Mouse (Mus musculus): ENCODE data around the gene Egln1. TPM values are rescaled to one million over a fixed set of nuclear protein-coding genes. Genes with fewer than 3 reads are reported as not detected.
A peak's percentile ranks its signal among the peaks of the same experiment; 100 is the strongest.

Egln1 gene
- polyA plus RNA-seq, 1 experiment from 2014 or later, result 3.2 TPM

DNA sequence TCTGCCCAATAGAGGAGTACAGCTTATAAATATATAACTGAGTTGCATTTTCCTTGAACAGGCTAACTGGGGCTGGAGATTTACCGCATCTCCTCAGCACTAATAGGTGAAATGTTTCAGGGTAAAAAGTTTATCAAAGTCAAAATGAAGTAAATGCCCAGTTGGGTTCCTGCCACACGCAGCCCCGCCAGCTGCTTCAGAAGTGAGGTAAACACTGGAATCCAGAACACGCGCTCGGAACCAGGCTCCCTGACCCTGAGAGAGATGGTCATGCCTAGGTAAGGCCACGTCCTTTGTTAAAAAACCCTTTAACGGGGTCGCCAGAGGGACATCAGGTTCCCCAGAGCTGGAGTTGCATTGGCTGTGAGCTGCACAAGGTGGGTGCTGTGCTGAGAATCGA, 12.4 kb downstream of the Egln1 start:
- TF ChIP-seq CTCF (IDR thresholded peaks at IDR 0.05; ENCODE audit: low read depth), result no peak
- no peak for TF ChIP-seq EP300 (IDR thresholded peaks at IDR 0.05; ENCODE audit: low read depth)
- H3K4me1 ChIP-seq (ENCODE audit: insufficient read depth), result peaks cover 6% of the 10 kb centered on the region; the same call in 1 of the 2 replicates
- DNase-seq, result no peak
- H3K4me3 ChIP-seq (ENCODE audit: low read depth, low read length), result no peak overlapping the region
- H3K9me3 ChIP-seq (ENCODE audit: low read length), result no peaks in the 10 kb centered on the region
- no peak overlapping the region for H3K27ac ChIP-seq (ENCODE audit: low read depth)
- 88% methylated on average over 10 of the region's 10 CpGs for WGBS (ENCODE audit: insufficient replicate concordance)
- H3K27me3 ChIP-seq (ENCODE audit: insufficient read depth, low read length), result no peaks in the 10 kb centered on the region
- H3K9ac ChIP-seq (replicated peaks), result no peak overlapping the region
- H3K36me3 ChIP-seq (replicated peaks; ENCODE audit: insufficient read depth, low read length), result peaks cover 4% of the 10 kb centered on the region; the same call in 1 of the 2 replicates
- no peak overlapping the region for H3K4me2 ChIP-seq (ENCODE audit: low read depth, low read length)
- ATAC-seq, result no peak

DNA sequence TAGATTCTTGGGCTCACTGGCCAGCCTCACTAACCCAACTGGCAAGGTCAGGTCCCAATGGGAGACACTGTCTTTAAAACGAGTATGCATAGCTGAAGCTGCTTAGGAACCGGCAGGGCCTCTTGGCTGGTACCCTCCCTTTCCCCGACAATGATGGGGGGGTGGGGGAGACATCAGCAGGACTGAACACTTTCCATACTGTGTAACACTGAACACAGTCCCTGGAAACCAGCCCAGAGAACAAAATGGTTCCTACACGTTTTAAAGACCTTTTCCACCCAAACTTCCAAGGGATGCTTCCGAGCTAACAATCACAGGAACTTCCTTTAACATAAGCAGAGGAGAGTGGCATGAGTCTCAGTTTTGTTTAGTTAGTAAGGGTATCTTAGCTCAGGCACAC, 14.0 kb downstream of the Egln1 start:
- H3K4me2 ChIP-seq (ENCODE audit: low read depth, low read length), result no peak overlapping the region
- ATAC-seq, result no peak
- 87% methylated on average over 5 of the region's 5 CpGs for WGBS (ENCODE audit: insufficient replicate concordance)

DNA sequence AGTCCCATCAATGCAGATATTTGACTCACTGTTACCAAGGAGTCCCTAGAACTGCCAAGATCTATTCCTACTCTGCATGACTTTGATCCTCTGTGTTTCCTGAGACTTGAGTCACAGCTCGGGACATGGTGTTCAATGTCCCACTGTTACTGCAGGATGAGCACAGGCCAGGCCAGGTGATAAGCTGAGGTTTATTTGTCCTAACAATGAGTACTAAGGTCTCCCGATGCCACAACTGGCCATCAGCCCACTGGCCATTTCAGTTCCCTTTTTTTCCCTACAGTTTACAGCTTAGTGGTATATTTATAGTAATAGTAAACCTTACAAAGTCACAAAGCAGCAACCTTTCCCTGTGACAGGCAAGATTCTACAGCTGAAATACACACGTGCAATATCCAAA, 16.7 kb downstream of the Egln1 start:
- no peak for TF ChIP-seq EP300 (IDR thresholded peaks at IDR 0.05; ENCODE audit: low read depth)
- no peak for TF ChIP-seq CTCF (IDR thresholded peaks at IDR 0.05; ENCODE audit: low read depth)
- ATAC-seq, result no peak
- WGBS (ENCODE audit: insufficient replicate concordance), result 41% methylated on average over 3 of the region's 3 CpGs

More for the DNA sequence above, 14.0 kb downstream of the Egln1 start:
- DNase-seq, result no peak
- Histone ChIP-seq H3K9ac (replicated peaks) (no peak overlapping the region), H3K4me1 (ENCODE audit: insufficient read depth) (peaks cover 9% of the 10 kb centered on the region), H3K27me3 (ENCODE audit: insufficient read depth, low read length) (no peaks in the 10 kb centered on the region), H3K36me3 (replicated peaks; ENCODE audit: insufficient read depth, low read length) (peaks cover 4% of the 10 kb centered on the region; the same call in 1 of the 2 replicates), H3K4me3 (ENCODE audit: low read depth, low read length) (no peak overlapping the region), H3K9me3 (ENCODE audit: low read length) (no peaks in the 10 kb centered on the region), H3K27ac (ENCODE audit: low read depth) (no peak overlapping the region)
- TF ChIP-seq EP300 (IDR thresholded peaks at IDR 0.05; ENCODE audit: low read depth) (no peak), CTCF (IDR thresholded peaks at IDR 0.05; ENCODE audit: low read depth) (no peak)

DNA sequence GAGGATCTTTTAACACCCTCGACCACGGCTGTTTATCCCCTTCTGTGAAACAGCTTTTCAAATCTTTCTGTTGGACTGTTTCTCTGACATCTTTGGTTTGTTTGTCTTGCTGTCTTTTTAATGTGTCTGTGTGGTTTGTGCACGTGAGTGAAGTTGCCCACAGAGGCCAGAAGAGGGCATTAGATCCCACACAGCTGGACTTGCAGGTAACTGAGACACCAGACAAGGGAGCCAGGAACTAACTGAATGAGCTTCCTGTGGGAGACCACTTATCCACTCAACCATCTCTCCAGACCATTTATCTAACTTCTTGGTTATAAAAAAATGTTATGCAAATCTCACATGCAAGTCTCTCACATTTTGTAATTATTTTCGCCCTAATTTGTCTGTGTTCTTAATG, 18.5 kb downstream of the Egln1 start:
- Histone ChIP-seq H3K27me3 (ENCODE audit: insufficient read depth, low read length) (no peaks in the 10 kb centered on the region), H3K4me1 (ENCODE audit: insufficient read depth) (peaks cover 34% of the 10 kb centered on the region), H3K4me2 (ENCODE audit: low read depth, low read length) (no peak overlapping the region), H3K36me3 (replicated peaks; ENCODE audit: insufficient read depth, low read length) (no peaks in the 10 kb centered on the region), H3K4me3 (ENCODE audit: low read depth, low read length) (no peak overlapping the region), H3K9me3 (ENCODE audit: low read length) (no peaks in the 10 kb centered on the region), H3K9ac (replicated peaks) (no peak overlapping the region), H3K27ac (ENCODE audit: low read depth) (no peak overlapping the region)
- no peak for ATAC-seq
- DNase-seq, result no peak
- TF ChIP-seq CTCF (IDR thresholded peaks at IDR 0.05; ENCODE audit: low read depth) (peak; percentile 27), EP300 (IDR thresholded peaks at IDR 0.05; ENCODE audit: low read depth) (no peak)
- 90% methylated on average over 4 of the region's 4 CpGs for WGBS (ENCODE audit: insufficient replicate concordance)

More for the DNA sequence above, 16.7 kb downstream of the Egln1 start:
- Histone ChIP-seq H3K4me2 (ENCODE audit: low read depth, low read length) (no peak overlapping the region), H3K4me1 (ENCODE audit: insufficient read depth) (peaks cover 16% of the 10 kb centered on the region), H3K27me3 (ENCODE audit: insufficient read depth, low read length) (no peaks in the 10 kb centered on the region), H3K27ac (ENCODE audit: low read depth) (no peak overlapping the region), H3K9me3 (ENCODE audit: low read length) (no peaks in the 10 kb centered on the region), H3K9ac (replicated peaks) (no peak overlapping the region), H3K4me3 (ENCODE audit: low read depth, low read length) (no peak overlapping the region), H3K36me3 (replicated peaks; ENCODE audit: insufficient read depth, low read length) (no peaks in the 10 kb centered on the region)
- no peak for DNase-seq

DNA sequence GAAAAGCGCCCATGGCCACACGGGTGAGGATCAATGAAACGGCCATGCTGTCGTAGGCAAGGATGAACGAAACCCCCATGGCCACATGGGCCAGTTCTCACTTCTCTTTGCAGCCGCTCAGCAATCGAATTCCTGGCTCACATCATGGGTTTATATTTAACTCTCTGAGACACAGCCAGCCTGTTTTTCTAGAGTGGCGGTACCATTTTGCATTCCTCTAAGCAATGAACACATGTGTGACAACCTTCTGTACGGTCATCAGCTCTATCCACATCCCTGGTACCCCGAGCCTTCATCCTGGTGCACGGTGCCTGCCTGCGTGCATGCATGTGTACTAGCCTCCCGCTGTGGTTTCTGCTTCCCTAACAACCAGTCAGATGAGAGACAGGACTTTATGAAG, 19.0 kb downstream of the Egln1 start:
- Histone ChIP-seq H3K4me1 (ENCODE audit: insufficient read depth) (peaks cover 40% of the 10 kb centered on the region), H3K27me3 (ENCODE audit: insufficient read depth, low read length) (no peaks in the 10 kb centered on the region), H3K9ac (replicated peaks) (no peak overlapping the region), H3K4me2 (ENCODE audit: low read depth, low read length) (no peak overlapping the region), H3K36me3 (replicated peaks; ENCODE audit: insufficient read depth, low read length) (no peaks in the 10 kb centered on the region), H3K4me3 (ENCODE audit: low read depth, low read length) (no peak overlapping the region), H3K27ac (ENCODE audit: low read depth) (no peak overlapping the region), H3K9me3 (ENCODE audit: low read length) (no peaks in the 10 kb centered on the region)
- TF ChIP-seq CTCF (IDR thresholded peaks at IDR 0.05; ENCODE audit: low read depth) (no peak), EP300 (IDR thresholded peaks at IDR 0.05; ENCODE audit: low read depth) (no peak)
- ATAC-seq, result peak; percentile 23; the same call in 1 of the 2 replicates
- 73% methylated on average over 13 of the region's 13 CpGs for WGBS (ENCODE audit: insufficient replicate concordance)
- DNase-seq, result no peak

DNA sequence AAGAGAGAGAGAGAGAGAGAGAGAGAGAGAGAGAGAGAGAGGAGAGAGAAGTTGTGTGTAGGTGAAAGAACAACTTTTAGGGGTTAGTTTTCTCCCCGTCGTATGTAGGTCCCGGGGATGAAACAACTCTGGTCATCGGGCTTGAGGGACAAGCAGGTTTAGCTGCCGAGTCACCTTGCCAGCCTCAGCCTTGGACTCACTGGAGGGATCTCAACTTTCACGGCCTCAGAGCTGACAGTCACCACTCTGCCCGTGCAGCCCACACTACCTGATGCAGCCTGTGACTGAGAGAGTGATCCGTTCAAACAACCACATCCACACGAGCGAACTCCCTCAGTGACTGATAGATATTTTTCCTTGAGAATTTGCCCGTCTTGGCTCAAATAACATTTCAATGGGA, 20.1 kb downstream of the Egln1 start:
- Histone ChIP-seq H3K9ac (replicated peaks) (no peak overlapping the region), H3K4me3 (ENCODE audit: low read depth, low read length) (no peak overlapping the region), H3K27me3 (ENCODE audit: insufficient read depth, low read length) (no peaks in the 10 kb centered on the region), H3K9me3 (ENCODE audit: low read length) (no peaks in the 10 kb centered on the region), H3K4me1 (ENCODE audit: insufficient read depth) (peaks cover 48% of the 10 kb centered on the region), H3K4me2 (ENCODE audit: low read depth, low read length) (no peak overlapping the region), H3K36me3 (replicated peaks; ENCODE audit: insufficient read depth, low read length) (no peaks in the 10 kb centered on the region), H3K27ac (ENCODE audit: low read depth) (no peak overlapping the region)
- ATAC-seq, result no peak
- DNase-seq, result no peak
- 82% methylated on average over 11 of the region's 11 CpGs for WGBS (ENCODE audit: insufficient replicate concordance)
- TF ChIP-seq CTCF (IDR thresholded peaks at IDR 0.05; ENCODE audit: low read depth) (no peak), EP300 (IDR thresholded peaks at IDR 0.05; ENCODE audit: low read depth) (no peak)

DNA sequence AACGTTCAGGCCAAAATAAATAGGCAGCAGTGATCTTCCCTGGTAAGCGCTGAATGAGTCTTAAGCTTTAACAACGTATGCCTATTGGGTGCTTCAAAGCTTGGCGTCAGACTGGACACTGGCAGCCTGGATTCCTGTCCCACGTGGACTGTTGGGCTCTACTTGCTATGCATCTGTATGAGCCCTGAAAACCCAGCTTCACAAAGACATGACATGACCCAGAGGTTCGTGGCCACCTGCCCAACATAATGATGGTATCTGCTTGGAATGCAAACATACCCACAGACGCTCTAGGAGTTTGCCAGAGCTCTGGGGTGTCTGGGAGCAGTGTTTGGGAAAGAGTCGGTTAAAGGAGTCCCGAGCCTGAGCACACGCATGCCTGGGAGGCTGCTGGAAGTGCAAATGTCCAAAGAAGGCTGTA, 22.8 kb downstream of the Egln1 start:
- H3K36me3 ChIP-seq (replicated peaks; ENCODE audit: insufficient read depth, low read length), result no peaks in the 10 kb centered on the region
- H3K4me1 ChIP-seq (ENCODE audit: insufficient read depth), result peaks cover 66% of the 10 kb centered on the region
- no peak overlapping the region for H3K9ac ChIP-seq (replicated peaks)
- TF ChIP-seq EP300 (IDR thresholded peaks at IDR 0.05; ENCODE audit: low read depth) (no peak), CTCF (IDR thresholded peaks at IDR 0.05; ENCODE audit: low read depth) (no peak)
- H3K27me3 ChIP-seq (ENCODE audit: insufficient read depth, low read length), result no peaks in the 10 kb centered on the region
- H3K27ac ChIP-seq (ENCODE audit: low read depth), result peak overlapping the region; percentile 26; the same call in 1 of the 2 replicates
- DNase-seq (no peak), ATAC-seq (no peak)
- H3K4me2 ChIP-seq (ENCODE audit: low read depth, low read length), result no peak overlapping the region
- no peaks in the 10 kb centered on the region for H3K9me3 ChIP-seq (ENCODE audit: low read length)
- H3K4me3 ChIP-seq (ENCODE audit: low read depth, low read length), result no peak overlapping the region
- 42% methylated on average over 10 of the region's 10 CpGs for WGBS (ENCODE audit: insufficient replicate concordance)

All from liver, postnatal 0 days (tissue).